Mouse (Mus musculus) CH12.LX (cell line): ENCODE data around the gene Adgrg5.

Experiments
- CHD2 ChIP-seq: IDR thresholded peaks from 2 replicates; pipeline ENCODE4 v1.6.1; 2011; ENCODE audit warnings: low read length, improper control_type of control experiment
- CTCF ChIP-seq, 2 experiments: IDR thresholded peaks in 1 of 2; conservative IDR thresholded peaks in 1 of 2; 2 replicates each; pipeline ENCODE4 v1.5.1; 2011 to 2012; ENCODE audit warnings: low read depth in 2 of 2, low read length in 2 of 2, improper control_type of control experiment in 1 of 2, inconsistent platforms in 1 of 2, mild to moderate bottlenecking in 1 of 2, moderate library complexity in 1 of 2
- EP300 ChIP-seq: IDR thresholded peaks from 2 replicates; pipeline ENCODE4 v1.6.1; 2011; ENCODE audit warnings: low read length, improper control_type of control experiment
- HCFC1 ChIP-seq: IDR thresholded peaks from 2 replicates; pipeline ENCODE4 v1.6.1; 2012; ENCODE audit warnings: low read depth, mild to moderate bottlenecking, inconsistent platforms, low read length, improper control_type of control experiment
- JUND ChIP-seq: conservative IDR thresholded peaks from 2 replicates; pipeline ENCODE4 v1.6.1; 2011; ENCODE audit warnings: low read depth, low read length, improper control_type of control experiment
- MAX ChIP-seq: IDR thresholded peaks from 2 replicates; pipeline ENCODE4 v1.6.1; 2011; ENCODE audit warnings: low read length, improper control_type of control experiment
- POLR2A ChIP-seq: IDR thresholded peaks from 2 replicates; pipeline ENCODE4 v1.6.1; 2011; ENCODE audit warnings: low read depth, mild to moderate bottlenecking, improper control_type of control experiment, low read length
- POLR2AphosphoS2 ChIP-seq: IDR thresholded peaks from 2 replicates; pipeline ENCODE4 v1.6.1; 2011; ENCODE audit warnings: low read depth, low read length, improper control_type of control experiment
- RAD21 ChIP-seq: IDR thresholded peaks from 2 replicates; pipeline ENCODE4 v1.6.1; 2011; ENCODE audit warnings: low read depth, mild to moderate bottlenecking, low read length, improper control_type of control experiment, moderate library complexity
- USF1 ChIP-seq: IDR thresholded peaks from 2 replicates; pipeline ENCODE4 v1.6.1; 2014; ENCODE audit warnings: low read depth, mild to moderate bottlenecking, inconsistent platforms, low read length, improper control_type of control experiment
- USF2 ChIP-seq: conservative IDR thresholded peaks from 2 replicates; pipeline ENCODE4 v1.6.1; 2011; ENCODE audit warnings: low read depth, low read length, improper control_type of control experiment

GRCm38 (mm10) chr8:94956078-94956574, 32.6 kb downstream of the Adgrg5 start:
- peak; percentile 83 for TF ChIP-seq EP300
- TF ChIP-seq POLR2A = no peak
- no peak for TF ChIP-seq POLR2AphosphoS2
- no peak for TF ChIP-seq CTCF (conservative IDR thresholded peaks at IDR 0.05 in 1 of 2, IDR thresholded peaks at IDR 0.05 in 1 of 2; ENCODE audit: low read depth in 2 of 2, low read length in 2 of 2)
- no peak for TF ChIP-seq USF2
- TF ChIP-seq MAX = no peak
- 0 out of 2 replicates have a peak, but pooled peaks have one; percentile 10 for TF ChIP-seq JUND
- 0 out of 2 replicates have a peak, but pooled peaks have one; percentile 10 for TF ChIP-seq CHD2
- TF ChIP-seq HCFC1 = no peak
- no peak for TF ChIP-seq USF1
- TF ChIP-seq RAD21 = no peak
